Mouse (Mus musculus): ENCODE data around the gene Aip.

- TF ChIP-seq HCFC1 (IDR thresholded peaks at IDR 0.05; ENCODE audit: borderline replicate concordance, insufficient read depth, low read length) (no peak), ZC3H11A (IDR thresholded peaks at IDR 0.05; ENCODE audit: borderline replicate concordance, low read depth, low read length) (no peak)
These were observed 50.1 kb downstream of the Aip start for GRCm38 (mm10) chr19:4075531-4075930.
